Mouse (Mus musculus) embryo, embryonic 10.5 days (tissue): ENCODE results near the gene Klhl25.
"Not testable (repeated sequence)": the region's sequence is repeated elsewhere in the genome, so short reads cannot be mapped to it uniquely, and the experiment has no call there.

Source experiments
- DNase-seq: peaks from one replicate; pipeline ENCODE4 v3.0.0-alpha.2; 2015; ENCODE audit warnings: low spot score

The Klhl25 gene

DNA sequence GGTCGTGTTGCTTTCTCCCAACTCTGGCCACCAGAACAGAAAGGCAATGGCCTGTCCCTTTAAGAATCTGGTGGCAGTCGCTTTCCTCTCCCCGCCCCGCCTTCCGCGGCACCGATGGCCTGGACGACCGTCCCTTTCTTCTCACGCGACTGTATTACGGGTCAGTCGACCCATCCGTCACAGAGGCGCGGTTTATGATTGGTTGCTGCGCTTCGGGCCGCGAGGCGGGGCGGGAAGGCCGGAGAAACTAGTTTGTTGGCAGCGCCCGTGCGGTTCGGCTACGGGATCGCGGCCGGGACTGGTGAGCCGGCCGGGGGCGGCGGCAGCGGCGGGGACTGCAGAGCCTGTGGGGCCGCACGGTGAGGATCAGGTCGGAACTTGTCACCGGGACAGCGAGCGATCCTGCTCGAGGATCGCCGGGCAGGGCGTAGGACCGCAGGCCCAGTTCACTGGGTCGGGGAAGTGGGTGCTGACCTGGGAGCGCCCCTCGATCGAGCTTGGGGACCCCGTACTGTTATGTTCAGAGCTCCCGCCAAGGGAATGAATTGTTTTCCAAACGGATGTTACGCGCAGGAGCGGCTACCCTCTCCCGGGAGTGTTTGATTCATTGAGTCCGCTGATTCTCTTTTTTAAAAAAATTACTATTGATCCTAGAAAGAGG lies at the start of gene Klhl25:
Gene Klhl25 (plus strand): TSS at position 196 of the 661 bp plus-strand sequence.
- DNase-seq = peak; percentile 98

GRCm38 (mm10) chr7:75800530-75800929 lies 47.6 kb upstream of the Klhl25 start:
- no peak for DNase-seq

- DNase-seq = no peak
Observed at GRCm38 (mm10) chr7:75801022-75801421, 47.1 kb upstream of the Klhl25 start.

GRCm38 (mm10) chr7:75801621-75802358 lies 46.3 kb upstream of the Klhl25 start:
- DNase-seq = no peak

DNA sequence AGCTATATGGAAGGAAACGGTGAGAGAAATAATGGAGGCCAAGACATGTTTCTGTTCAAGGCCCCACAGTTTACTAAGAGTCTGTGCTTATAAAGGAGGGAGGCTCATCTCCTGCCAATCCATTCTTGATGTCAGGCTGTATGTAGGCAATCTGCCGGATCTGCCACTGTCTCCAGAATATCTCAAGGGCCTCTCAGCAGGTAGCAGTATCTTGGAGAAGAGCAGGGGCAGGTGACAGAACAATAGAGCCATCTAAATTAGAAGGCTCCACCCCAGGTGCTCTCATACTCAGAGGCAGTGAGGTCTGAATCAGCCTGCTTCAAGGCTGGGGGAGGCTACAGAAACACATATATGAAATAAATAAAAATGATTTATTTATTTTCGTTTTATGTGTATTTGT lies 45.2 kb upstream of the Klhl25 start:
- DNase-seq = no peak

- no peak for DNase-seq
Observed at GRCm38 (mm10) chr7:75806161-75806560, 41.9 kb upstream of the Klhl25 start.

DNA sequence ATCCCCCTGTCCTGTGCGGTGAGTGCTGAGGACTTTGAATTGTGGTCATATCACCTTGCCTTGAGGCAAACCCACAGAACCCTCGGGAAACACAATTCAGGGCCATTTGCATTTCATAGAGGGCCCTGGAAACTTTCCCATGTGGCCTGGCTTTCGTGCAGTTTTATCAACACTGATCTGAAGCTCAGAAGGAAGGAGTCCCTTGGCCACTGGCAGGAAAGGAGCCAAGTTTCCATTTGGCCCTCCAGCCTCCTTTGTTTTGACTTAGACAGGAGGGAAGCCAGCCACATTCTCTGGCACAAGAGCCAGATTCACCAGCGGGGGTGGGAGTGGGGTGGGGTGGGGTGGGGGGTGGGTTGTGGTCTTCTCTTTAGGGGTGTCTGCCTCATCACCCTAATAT lies 41.4 kb upstream of the Klhl25 start:
- DNase-seq = no peak

GRCm38 (mm10) chr7:75807460-75808304 lies 40.4 kb upstream of the Klhl25 start:
- DNase-seq = peak; percentile 54

DNA sequence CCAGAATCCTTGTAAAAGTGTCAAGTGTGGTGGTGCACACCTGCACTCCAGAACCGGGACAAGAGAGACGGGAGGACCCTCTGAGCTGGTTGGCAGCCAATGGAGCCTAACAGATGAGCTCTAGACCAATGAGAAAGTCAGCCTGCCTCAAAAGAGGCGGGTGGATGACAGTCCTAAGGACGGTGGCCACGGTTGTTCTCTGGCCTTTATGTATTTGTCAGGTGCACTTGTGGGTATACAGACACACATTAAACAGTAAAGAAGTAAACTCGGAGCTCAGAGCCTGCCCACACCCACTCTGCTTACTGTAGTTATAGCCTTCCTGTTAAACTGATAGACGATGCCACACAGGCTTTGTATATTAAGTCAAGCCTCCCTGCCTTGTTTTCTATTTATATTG lies 27.4 kb upstream of the Klhl25 start:
- DNase-seq = no peak

- no peak for DNase-seq
Observed at GRCm38 (mm10) chr7:75822087-75822668, 25.9 kb upstream of the Klhl25 start.

- DNase-seq = no peak
Observed at GRCm38 (mm10) chr7:75823071-75823470, 25.0 kb upstream of the Klhl25 start.

DNA sequence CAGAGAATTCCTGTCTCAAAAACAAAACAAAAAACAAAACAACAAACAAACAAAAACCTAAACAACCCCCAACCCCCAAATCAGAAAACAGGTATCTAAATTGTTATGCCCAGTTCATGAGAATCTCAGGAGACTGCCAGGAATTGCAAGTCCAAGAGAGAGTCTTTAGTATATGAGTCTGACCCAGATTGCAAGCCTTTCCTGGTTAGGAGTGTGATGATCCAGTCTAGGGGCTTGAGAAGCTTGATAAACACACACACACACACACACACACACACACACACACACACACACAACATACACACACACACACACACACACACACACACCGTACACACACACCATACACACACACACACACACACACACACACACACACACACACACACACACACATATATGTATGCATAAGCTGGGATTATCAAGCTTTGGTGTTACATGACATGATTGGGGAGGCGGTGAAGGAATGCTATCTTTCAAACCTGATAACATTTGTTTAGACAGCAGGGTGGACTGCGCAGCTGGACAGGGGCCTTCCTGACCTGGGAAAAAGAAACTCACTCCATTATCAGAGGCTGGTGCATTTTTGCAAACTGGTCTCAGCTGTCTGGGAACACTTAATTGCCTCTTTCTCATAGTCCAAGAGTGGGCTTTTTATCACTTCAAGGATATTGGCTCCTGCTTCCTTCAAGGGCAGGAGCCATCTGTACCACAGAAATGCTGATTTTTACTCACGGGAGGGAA lies 21.6 kb upstream of the Klhl25 start:
- DNase-seq = peak; percentile 15

DNA sequence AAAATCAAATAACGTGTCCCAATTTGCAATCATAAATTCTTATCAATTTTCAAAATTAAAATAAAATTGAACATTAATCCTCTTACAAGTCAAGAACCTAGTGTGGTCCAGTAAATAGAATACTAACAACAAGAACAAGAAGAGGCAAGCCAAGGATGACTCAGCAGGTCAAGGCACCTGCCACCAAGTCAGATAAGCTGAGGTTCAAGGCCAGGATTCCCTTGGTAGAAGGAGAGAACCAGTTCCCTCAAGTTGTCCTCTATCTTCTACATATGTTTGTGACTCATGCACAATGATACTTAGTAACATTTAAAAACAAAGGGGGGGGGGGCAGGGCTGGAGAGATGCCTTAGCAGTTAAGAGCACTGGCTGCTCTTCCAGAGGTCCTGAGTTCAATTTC lies 20.8 kb upstream of the Klhl25 start:
- no peak for DNase-seq

DNA sequence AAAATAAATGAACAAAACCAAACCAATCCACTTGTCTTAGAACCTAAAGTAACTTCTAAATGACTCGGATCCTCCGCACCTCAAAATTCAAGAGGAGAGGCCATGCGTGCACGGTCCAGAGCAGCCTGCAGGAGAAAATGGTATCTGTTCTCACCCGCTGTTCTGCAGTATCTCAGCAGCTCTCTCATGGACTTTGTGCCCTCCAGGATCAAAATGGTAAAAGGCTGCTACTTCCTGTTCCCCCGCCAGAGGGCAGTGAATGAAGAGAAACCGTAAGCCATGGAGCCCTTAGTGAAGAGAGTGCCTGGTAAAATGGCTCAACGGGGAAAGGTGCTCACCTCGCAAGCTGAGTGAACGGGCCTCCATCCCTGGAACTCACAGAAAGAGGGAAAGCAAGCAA lies 20.3 kb upstream of the Klhl25 start:
- DNase-seq = peak; percentile 90

DNA sequence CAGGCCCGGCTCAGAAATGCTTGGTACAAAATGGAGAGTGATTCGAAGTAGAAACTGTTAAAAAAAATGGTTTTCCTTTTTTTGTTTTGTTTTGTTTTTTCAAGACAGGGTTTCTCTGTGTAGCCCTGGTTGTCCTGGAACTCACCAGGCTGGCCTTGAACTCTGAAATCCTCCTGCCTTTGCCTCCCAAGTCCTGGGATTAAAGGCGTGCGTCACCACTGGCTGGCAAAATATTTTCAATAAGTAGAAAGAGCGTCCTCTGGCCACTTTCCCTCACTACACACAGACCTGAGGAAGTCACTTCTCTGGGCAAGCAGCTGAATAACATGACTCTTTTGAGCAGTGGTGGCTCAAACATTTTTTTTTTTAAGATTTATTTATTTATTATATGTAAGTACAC lies 19.6 kb upstream of the Klhl25 start:
- DNase-seq = no peak

- no peak for DNase-seq
Observed at GRCm38 (mm10) chr7:75830251-75831060, 17.7 kb upstream of the Klhl25 start.

- DNase-seq = not testable (repeated sequence)
Observed at GRCm38 (mm10) chr7:75833960-75834359, 14.2 kb upstream of the Klhl25 start.

DNA sequence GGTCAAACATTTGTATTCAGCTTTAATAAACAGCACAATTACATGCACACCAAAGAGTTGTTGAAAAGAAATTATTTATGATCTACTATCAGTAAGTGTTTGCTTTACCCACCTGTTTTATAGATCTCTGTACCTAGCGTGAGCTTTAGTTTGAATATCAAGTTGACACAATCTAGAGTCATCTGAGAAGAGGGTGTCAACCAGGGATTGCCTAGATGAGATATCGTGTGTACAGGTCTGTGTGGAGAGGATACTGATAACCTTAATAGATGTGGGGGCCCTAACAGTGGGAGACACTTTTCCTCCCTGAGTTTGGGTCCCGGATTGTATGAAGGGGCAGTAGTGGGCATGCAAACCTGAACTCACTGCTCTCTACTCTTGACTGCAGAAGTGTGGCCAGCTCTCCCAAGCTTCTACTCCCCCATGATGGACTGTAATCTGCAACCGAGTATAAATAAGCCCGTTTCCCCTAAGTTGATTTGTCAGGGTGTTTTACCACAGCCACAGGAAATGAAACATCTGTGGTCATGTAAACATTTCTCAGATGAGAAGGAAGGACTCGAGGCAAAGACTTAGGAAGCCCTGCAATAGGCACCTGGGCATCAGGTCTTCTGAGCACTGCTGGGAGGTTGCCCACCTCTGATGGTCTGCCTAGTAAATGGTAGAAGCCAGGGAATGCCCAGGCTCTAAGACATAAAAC lies 13.0 kb upstream of the Klhl25 start:
- not testable (repeated sequence) for DNase-seq

- DNase-seq = no peak
Observed at GRCm38 (mm10) chr7:75840071-75840470, 8.0 kb upstream of the Klhl25 start.

GRCm38 (mm10) chr7:75842306-75842705 lies 5.8 kb upstream of the Klhl25 start:
- no peak for DNase-seq
